Mouse (Mus musculus) intestine, embryonic 14.5 days (tissue): ENCODE data around the gene Polr3gl. TPM values are rescaled to one million over a fixed set of nuclear protein-coding genes. Genes with fewer than 3 reads are reported as not detected.
A peak's percentile ranks its signal among the peaks of the same experiment; 100 is the strongest.

Experiments used
- ATAC-seq: fragments of 200-750 bp; cut with Nextera tagmentation; replicated peaks from 2 replicates; pipeline ENCODE4 v1.8.0; 2017; ENCODE audit warnings: low read depth, moderate number of reproducible peaks, moderate TSS enrichment, moderate library complexity; ENCODE audit not compliant: low FRiP score, low TSS enrichment
- DNase-seq: peaks from one replicate; pipeline ENCODE4 v3.0.0-alpha.2; 2018; ENCODE audit warnings: low spot score
- H3K27ac ChIP-seq: fragments of 300-500 bp; sonication (generic); 2 replicates; pipeline ENCODE4 v1.5.1; 2014; ENCODE audit warnings: low read depth, mild to moderate bottlenecking, control low read depth
- H3K27me3 ChIP-seq: fragments of 300-500 bp; sonication (generic); replicated peaks from 2 replicates; pipeline ENCODE4 v1.6.1; 2014; ENCODE audit warnings: low read length, control low read depth; ENCODE audit not compliant: control insufficient read depth, insufficient read depth
- H3K36me3 ChIP-seq: fragments of 300-500 bp; sonication (generic); 2 replicates; pipeline ENCODE4 v1.6.1; 2014; ENCODE audit warnings: low read length, control low read depth; ENCODE audit not compliant: control insufficient read depth, insufficient read depth
- H3K4me1 ChIP-seq: fragments of 300-500 bp; sonication (generic); replicated peaks from 2 replicates; pipeline ENCODE4 v1.6.1; 2014; ENCODE audit warnings: low read length, control low read depth, mixed read lengths; ENCODE audit not compliant: control insufficient read depth, insufficient read depth
- H3K4me2 ChIP-seq: fragments of 300-500 bp; sonication (generic); 2 replicates; pipeline ENCODE4 v1.6.1; 2014; ENCODE audit warnings: low read length
- H3K4me3 ChIP-seq: fragments of 300-500 bp; sonication (generic); 2 replicates; pipeline ENCODE4 v1.5.1; 2014; ENCODE audit warnings: low read depth, low read length, control low read depth, mixed read lengths
- H3K9ac ChIP-seq: fragments of 300-500 bp; sonication (generic); 2 replicates; pipeline ENCODE4 v1.6.1; 2014; ENCODE audit warnings: mild to moderate bottlenecking, low read length
- H3K9me3 ChIP-seq: fragments of 300-500 bp; sonication (generic); 2 replicates; pipeline ENCODE4 v1.6.1; 2016; ENCODE audit warnings: low read length, control low read depth; ENCODE audit not compliant: control insufficient read depth
- WGBS: fragments of 180-500 bp; shearing (Covaris S2); extraction: QIAGEN DNeasy Blood & Tissue Kit; methylation state at CpG from one replicate; pipeline ENCODE4 v1.1.7; 2014; 5-methylcytosine and 5-hydroxymethylcytosine counted together
- polyA plus RNA-seq: library from polyadenylated mRNA; unstranded; fragments of >200 nt; fragmentation: Nextera tagmentation; extraction: Ambion mirVana; gene quantifications from 2 replicates; pipeline ENCODE4 v1.2.1, GENCODE M21; 2014

The Polr3gl gene
- polyA plus RNA-seq, 1 experiment from 2014 or later: 13.6 TPM

- Histone ChIP-seq H3K4me2 (peak overlapping the region; percentile 89), H3K4me3 (peak overlapping the region; percentile 92), H3K9ac (peak overlapping the region; percentile 91), H3K9me3 (no peaks in the 10 kb centered on the region), H3K36me3 (peaks cover 29% of the 10 kb centered on the region), H3K27ac (peak overlapping the region; percentile 97), H3K27me3 (no peaks in the 10 kb centered on the region), H3K4me1 (peaks cover 52% of the 10 kb centered on the region)
- no peak for ATAC-seq
- WGBS: 17% methylated on average over 10 of the region's 10 CpGs
- no peak for DNase-seq
Observed at GRCm38 (mm10) chr3:96558668-96559196, 35.2 kb downstream of the Polr3gl start.

GRCm38 (mm10) chr3:96558159-96558558 is 35.8 kb downstream of the Polr3gl start:
- ATAC-seq (peak; percentile 12; the same call in 1 of the 2 replicates), DNase-seq (peak; percentile 81)
- peaks cover 29% of the 10 kb centered on the region for H3K36me3 ChIP-seq
- peak overlapping the region; percentile 97 for H3K27ac ChIP-seq
- H3K4me2 ChIP-seq: peak overlapping the region; percentile 89
- WGBS: under 1% methylated on average over 17 of the region's 17 CpGs
- H3K4me3 ChIP-seq: peak overlapping the region; percentile 92
- peaks cover 52% of the 10 kb centered on the region for H3K4me1 ChIP-seq
- no peaks in the 10 kb centered on the region for H3K27me3 ChIP-seq
- H3K9me3 ChIP-seq: no peaks in the 10 kb centered on the region
- peak overlapping the region; percentile 91 for H3K9ac ChIP-seq

- peaks cover 52% of the 10 kb centered on the region for H3K4me1 ChIP-seq
- under 1% methylated on average over 26 of the region's 26 CpGs for WGBS
- peaks cover 29% of the 10 kb centered on the region for H3K36me3 ChIP-seq
- ATAC-seq: peak; percentile 97
- peak within 1 kb of the TSS; percentile 91 for H3K9ac ChIP-seq
- no peaks in the 10 kb centered on the region for H3K27me3 ChIP-seq
- peak within 1 kb of the TSS; percentile 92 for H3K4me3 ChIP-seq
- peak within 1 kb of the TSS; percentile 97 for H3K27ac ChIP-seq
- no peaks in the 10 kb centered on the region for H3K9me3 ChIP-seq
- DNase-seq: peak; percentile 99
- peak within 1 kb of the TSS; percentile 89 for H3K4me2 ChIP-seq
Observed at GRCm38 (mm10) chr3:96557694-96558093, 36.3 kb downstream of the Polr3gl start, which contains the start of gene Txnip. Txnip (plus strand) TSS chr3:96557957.

GRCm38 (mm10) chr3:96556651-96557635 is 37.0 kb downstream of the Polr3gl start:
- WGBS: 6% methylated on average over 22 of the region's 22 CpGs
- H3K9me3 ChIP-seq: no peaks in the 10 kb centered on the region
- peak overlapping the region; percentile 91 for H3K9ac ChIP-seq
- peaks cover 50% of the 10 kb centered on the region for H3K4me1 ChIP-seq
- H3K27ac ChIP-seq: peak overlapping the region; percentile 97
- H3K4me2 ChIP-seq: peak overlapping the region; percentile 89
- peaks cover 29% of the 10 kb centered on the region for H3K36me3 ChIP-seq
- peak overlapping the region; percentile 92 for H3K4me3 ChIP-seq
- DNase-seq (no peak), ATAC-seq (no peak)
- no peaks in the 10 kb centered on the region for H3K27me3 ChIP-seq

GRCm38 (mm10) chr3:96555999-96556614 is 37.9 kb downstream of the Polr3gl start:
- H3K27me3 ChIP-seq: no peaks in the 10 kb centered on the region
- H3K4me1 ChIP-seq: peaks cover 47% of the 10 kb centered on the region
- peaks cover 23% of the 10 kb centered on the region for H3K36me3 ChIP-seq
- no peak overlapping the region for H3K4me3 ChIP-seq
- ATAC-seq: no peak
- no peaks in the 10 kb centered on the region for H3K9me3 ChIP-seq
- peak overlapping the region; percentile 97 for H3K27ac ChIP-seq
- H3K9ac ChIP-seq: no peak overlapping the region
- no peak for DNase-seq
- WGBS: 72% methylated on average over 15 of the region's 15 CpGs
- H3K4me2 ChIP-seq: peak overlapping the region; percentile 89

- Histone ChIP-seq H3K36me3 (peaks cover 13% of the 10 kb centered on the region), H3K27me3 (no peaks in the 10 kb centered on the region), H3K9ac (no peak overlapping the region), H3K9me3 (no peaks in the 10 kb centered on the region), H3K4me3 (no peak overlapping the region), H3K4me1 (peaks cover 37% of the 10 kb centered on the region), H3K4me2 (peak overlapping the region; percentile 29; the same call in 1 of the 2 replicates), H3K27ac (peak overlapping the region; percentile 97)
- ATAC-seq: no peak
- peak; percentile 75 for DNase-seq
- WGBS: 18% methylated on average over 12 of the region's 12 CpGs
Observed at GRCm38 (mm10) chr3:96555041-96555596, 38.9 kb downstream of the Polr3gl start.

GRCm38 (mm10) chr3:96554251-96554650 is 39.7 kb downstream of the Polr3gl start:
- WGBS: 82% methylated on average over 6 of the region's 6 CpGs
- peaks cover 5% of the 10 kb centered on the region; the same call in 1 of the 2 replicates for H3K36me3 ChIP-seq
- peaks cover 29% of the 10 kb centered on the region for H3K4me1 ChIP-seq
- H3K4me2 ChIP-seq: no peak overlapping the region
- H3K27ac ChIP-seq: peak overlapping the region; percentile 97; the same call in 1 of the 2 replicates
- H3K27me3 ChIP-seq: no peaks in the 10 kb centered on the region
- ATAC-seq (no peak), DNase-seq (no peak)
- no peaks in the 10 kb centered on the region for H3K9me3 ChIP-seq
- no peak overlapping the region for H3K4me3 ChIP-seq
- no peak overlapping the region for H3K9ac ChIP-seq

GRCm38 (mm10) chr3:96553601-96554000 is 40.4 kb downstream of the Polr3gl start:
- H3K27ac ChIP-seq: no peak overlapping the region
- no peak overlapping the region for H3K4me3 ChIP-seq
- ATAC-seq (no peak), DNase-seq (no peak)
- H3K9ac ChIP-seq: no peak overlapping the region
- H3K36me3 ChIP-seq: no peaks in the 10 kb centered on the region
- H3K27me3 ChIP-seq: no peaks in the 10 kb centered on the region
- 59% methylated on average over 6 of the region's 6 CpGs for WGBS
- H3K4me2 ChIP-seq: no peak overlapping the region
- no peaks in the 10 kb centered on the region for H3K9me3 ChIP-seq
- H3K4me1 ChIP-seq: peaks cover 28% of the 10 kb centered on the region
